Mouse (Mus musculus) lung, postnatal 14 days (tissue): ENCODE measurements around the gene Gm10959.

Experiments used
- DNase-seq: peaks from one replicate; pipeline ENCODE4 v3.0.0; 2021

Gene Gm10959

GRCm38 (mm10) chr3:122888371-122888819 lies 30.8 kb downstream of the Gm10959 start:
- no peak for DNase-seq

DNA sequence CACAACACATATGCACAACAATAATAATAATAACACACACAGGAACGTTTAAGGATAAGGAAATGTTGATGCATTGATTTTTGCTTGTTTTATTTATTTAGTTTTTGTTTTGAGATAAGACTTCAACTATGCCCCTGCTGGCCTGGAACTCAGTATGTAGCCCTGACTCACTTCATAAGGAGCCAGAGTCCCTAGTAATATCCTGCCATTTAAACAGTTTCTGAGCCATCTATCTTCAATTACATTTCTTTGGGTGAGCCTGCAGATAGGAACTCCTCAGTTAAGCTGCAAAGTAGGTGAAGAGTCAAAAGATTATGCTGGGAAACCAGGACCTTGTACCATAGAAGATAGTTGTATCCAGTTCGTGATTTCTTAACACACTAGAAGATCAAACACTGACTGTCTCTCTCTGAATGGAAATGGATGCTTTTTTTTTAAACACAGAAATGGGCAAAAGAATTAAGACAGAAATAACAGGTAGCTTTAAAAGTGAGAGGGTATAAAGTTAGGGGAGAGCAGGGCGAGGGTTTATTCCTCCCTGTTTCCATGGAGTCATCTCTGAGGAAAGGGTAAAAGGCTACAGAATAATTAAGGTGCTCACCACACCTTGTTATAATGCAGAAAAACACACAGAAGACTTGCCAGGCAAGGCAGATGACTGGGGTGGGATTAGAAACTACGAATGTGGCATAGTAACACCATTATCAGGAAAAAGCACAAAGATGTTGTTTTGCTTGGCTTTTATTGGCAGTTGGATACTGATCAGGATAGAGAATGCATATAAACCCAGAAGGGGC lies 31.5 kb downstream of the Gm10959 start:
- DNase-seq: no peak

DNA sequence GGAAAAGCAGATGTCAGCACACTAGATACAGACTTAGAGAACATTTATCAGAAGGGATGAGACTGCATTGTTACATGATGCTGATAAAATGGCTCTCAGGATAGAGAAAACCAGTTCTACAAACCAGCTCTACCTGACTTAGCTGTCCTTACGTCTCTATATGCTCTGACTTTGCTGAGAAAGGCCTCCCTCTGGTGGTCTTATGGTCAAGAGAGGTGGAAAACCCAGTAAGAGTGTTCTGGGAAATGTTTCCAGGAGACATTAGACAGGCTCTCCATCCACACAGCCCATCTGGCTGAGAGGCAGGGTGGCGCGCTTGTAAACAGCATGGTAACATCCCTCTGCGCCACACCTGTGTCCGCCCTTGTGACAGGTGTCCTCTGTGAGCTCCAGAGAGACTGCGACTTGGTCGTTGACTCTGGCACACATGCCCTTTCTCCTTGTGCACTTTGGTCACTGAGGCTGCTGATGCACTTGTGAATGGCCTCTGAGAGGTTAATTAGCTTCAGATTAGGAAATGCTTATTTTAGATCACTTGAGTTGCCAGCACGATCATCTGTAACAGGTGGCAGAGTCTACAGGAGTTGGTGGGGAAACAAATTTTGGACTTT lies 40.4 kb downstream of the Gm10959 start:
- no peak for DNase-seq

- no peak for DNase-seq
These were observed 41.6 kb downstream of the Gm10959 start for GRCm38 (mm10) chr3:122877543-122877942.

DNA sequence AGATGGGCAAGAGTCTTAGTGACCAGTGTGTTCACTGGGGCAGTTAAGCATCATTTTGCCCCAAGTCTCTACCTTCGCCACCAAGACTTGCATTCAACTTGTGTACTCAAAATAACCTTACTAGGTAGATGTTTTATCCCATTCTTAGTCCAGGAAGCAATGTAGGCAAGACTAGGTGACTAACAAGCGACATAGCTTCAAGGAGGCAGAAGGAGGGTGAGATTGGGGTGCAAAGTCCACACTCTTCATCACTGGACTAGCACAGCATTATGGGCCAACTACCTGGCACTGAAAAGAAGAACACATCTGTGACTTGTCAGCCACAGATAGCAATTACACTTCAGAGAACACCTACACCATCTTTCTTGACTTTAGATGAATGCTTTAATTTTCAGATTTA lies 42.3 kb downstream of the Gm10959 start:
- DNase-seq: no peak

DNA sequence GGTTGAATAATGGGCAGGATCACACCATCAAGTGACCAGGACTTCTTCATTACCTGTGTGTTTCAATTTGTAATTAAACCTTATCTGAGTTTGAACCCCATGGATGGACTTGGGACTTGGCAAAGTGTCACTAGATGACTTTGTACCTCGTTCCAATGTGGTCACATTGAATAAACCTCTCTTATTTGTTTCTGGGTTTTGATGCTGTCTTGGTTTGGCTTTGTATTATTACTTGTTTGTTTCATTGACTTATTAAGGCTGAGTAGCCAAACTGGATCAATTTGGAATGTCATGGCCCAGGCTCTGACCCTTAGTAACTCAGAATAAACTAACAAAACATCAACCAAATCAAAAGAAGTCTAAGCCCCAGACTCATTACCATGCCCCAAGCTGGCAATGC lies 47.6 kb downstream of the Gm10959 start:
- no peak for DNase-seq

DNA sequence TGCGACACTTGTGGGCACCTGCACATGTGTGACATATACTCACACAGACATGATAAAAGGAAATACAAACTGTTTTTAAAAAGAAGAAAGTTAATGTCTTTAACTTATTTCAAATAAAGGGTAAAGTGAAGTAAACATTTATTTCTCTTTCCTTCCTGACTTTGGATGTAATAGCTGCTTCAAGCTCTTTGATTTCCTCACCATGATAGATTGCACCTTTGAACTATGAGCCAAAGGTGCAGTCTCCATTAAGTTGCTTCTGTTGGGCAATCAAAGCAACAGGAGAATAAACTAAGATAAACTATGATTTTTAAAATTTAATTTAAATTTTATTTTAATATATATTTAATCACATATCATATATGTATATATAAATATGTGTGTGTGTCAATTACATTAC lies 50.9 kb downstream of the Gm10959 start:
- DNase-seq: no peak

GRCm38 (mm10) chr3:122865092-122865491 lies 54.1 kb downstream of the Gm10959 start:
- no peak for DNase-seq
